Mouse (Mus musculus) embryonic fibroblast, embryonic 13.5 days (primary cell): Measurements from ENCODE around the gene Nme6.

Source experiments
- CTCF ChIP-seq: IDR thresholded peaks from 2 replicates; pipeline ENCODE4 v1.5.1; 2011; ENCODE audit warnings: mild to moderate bottlenecking, control low read depth, low read length, moderate library complexity, borderline replicate concordance; ENCODE audit not compliant: insufficient read depth
- POLR2A ChIP-seq: IDR thresholded peaks from 2 replicates; pipeline ENCODE4 v1.6.1; 2011; ENCODE audit warnings: low read depth, mild to moderate bottlenecking, control low read depth, low read length, moderate library complexity

DNA sequence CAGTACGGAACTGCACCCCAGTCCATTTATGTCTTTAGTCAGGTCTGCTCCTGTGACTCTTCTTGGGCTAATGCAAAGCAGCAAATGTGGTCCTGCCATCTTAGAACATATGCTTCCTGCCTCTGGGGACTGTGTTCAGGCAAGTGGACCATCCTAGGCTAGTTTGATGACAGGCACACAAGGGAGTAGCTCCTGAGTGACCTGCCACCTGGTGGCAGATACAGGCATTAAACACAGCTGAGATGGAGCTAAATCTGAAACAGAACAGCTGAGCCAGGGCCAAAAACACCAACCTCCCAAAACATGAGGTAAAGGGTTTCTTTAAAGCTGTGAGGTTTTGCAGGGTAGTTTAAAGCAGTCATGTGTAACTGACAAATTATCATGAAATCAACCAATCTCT is 34.5 kb upstream of the Nme6 start:
- TF ChIP-seq CTCF = 0 out of 2 replicates have a peak, but pooled peaks have one; percentile 20
- no peak for TF ChIP-seq POLR2A
